Mouse (Mus musculus): ENCODE data around the gene Parm1.

DNA sequence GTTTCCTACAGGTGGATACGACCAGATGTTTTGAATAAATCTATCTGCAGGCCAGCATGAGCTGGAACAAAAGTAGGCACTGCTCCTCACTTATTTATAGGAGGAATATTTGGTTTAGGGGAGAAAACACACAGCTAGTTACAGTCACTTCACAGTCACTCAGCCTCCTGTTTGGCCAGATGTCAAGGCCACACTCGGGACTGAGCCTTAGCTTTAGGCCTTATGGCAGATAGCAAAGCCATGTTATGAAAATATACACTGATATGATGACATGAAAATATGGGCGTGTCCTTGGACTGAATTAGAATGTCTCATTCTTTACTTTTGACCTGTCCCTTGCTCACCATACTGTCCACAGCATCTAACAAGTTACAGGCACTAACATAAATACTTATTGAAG is 137.8 kb downstream of the Parm1 start:
- TF ChIP-seq POLR2A (IDR thresholded peaks at IDR 0.05; ENCODE audit: borderline replicate concordance, extremely low read depth, low read depth, low read length) (no peak), CTCF (IDR thresholded peaks at IDR 0.05; ENCODE audit: insufficient read depth, low read length) (no peak)
